ENCODE assay signal across 8 mouse cellular contexts in genomic region chr14:12208554-12208953, GRCm38 (mm10).
DNase-seq lines count a peak whose midpoint lies in the region; ATAC-seq and TF ChIP-seq lines count a peak whose summit lies in the region.
"Had no signal": no experiment of that assay in that cellular context is flagged by ENCODE, and none has a peak within 500 bp of the region (broad histone marks: within the 10 kb centered on the region; RNA-seq: fewer than 3 reads in every experiment).

No protein-coding gene starts in this region.

- no peaks in the 10 kb centered on the region for H3K9me3 ChIP-seq in E14TG2a.4 (ENCODE audit: low read length)
- H3K9me3 ChIP-seq in embryonic facial prominence, embryonic 11.5 days (replicated peaks; ENCODE audit: control insufficient read depth, low read length) = no peaks in the 10 kb centered on the region

- H3K27ac ChIP-seq in embryonic facial prominence, embryonic 11.5 days (replicated peaks; ENCODE audit: low read depth, low read length) = no peak overlapping the region
- H3K27ac ChIP-seq: limb, embryonic 12.5 days had no signal

- DNase-seq in layer of hippocampus, postnatal 10 days (ENCODE audit: low spot score in 2 of 2) = peak; percentile 39 to 50
- DNase-seq in layer of hippocampus, adult 9-10 months (ENCODE audit: low spot score) = no peak
- DNase-seq in R1 (ENCODE audit: low read depth, low spot score) = peak; percentile 67
- DNase-seq in embryonic facial prominence, embryonic 11.5 days (ENCODE audit: low spot score) = peak; percentile 48
- peak; percentile 26 for DNase-seq in right cerebral cortex, postnatal 4 days

- no peaks in the 10 kb centered on the region for H3K36me3 ChIP-seq in E14TG2a.4 (ENCODE audit: insufficient read depth, low read length)
- H3K36me3 ChIP-seq in embryonic facial prominence, embryonic 11.5 days (replicated peaks; ENCODE audit: control insufficient read depth, insufficient read depth, low read depth, low read length) = no peaks in the 10 kb centered on the region

- WGBS in embryonic facial prominence, embryonic 11.5 days = 81% methylated on average over 2 of the region's 2 CpGs

- TF ChIP-seq CTCF in E14TG2a.4 (conservative IDR thresholded peaks at IDR 0.05; ENCODE audit: low read length) = peak; percentile 60

- no peaks in the 10 kb centered on the region for H3K4me1 ChIP-seq in E14TG2a.4 (replicated peaks; ENCODE audit: low read depth, low read length)
- H3K4me1 ChIP-seq in embryonic facial prominence, embryonic 11.5 days (ENCODE audit: control insufficient read depth, insufficient read depth, low read length) = no peaks in the 10 kb centered on the region
- H3K4me1 ChIP-seq: limb, embryonic 12.5 days had no signal

- ATAC-seq in embryonic facial prominence, embryonic 11.5 days (replicated peaks; ENCODE audit: insufficient number of reproducible peaks, low FRiP score, low TSS enrichment, low read depth) = no peak
- no peak for ATAC-seq in erythroblast, adult 5-6 weeks (replicated peaks; ENCODE audit: low FRiP score, poor library complexity, severe bottlenecking)

- H3K4me2 ChIP-seq in embryonic facial prominence, embryonic 11.5 days (ENCODE audit: low read depth, low read length) = no peak overlapping the region
- H3K4me2 ChIP-seq: limb, embryonic 12.5 days had no signal

- no peak overlapping the region for H3K9ac ChIP-seq in embryonic facial prominence, embryonic 11.5 days (replicated peaks; ENCODE audit: low read length)
- H3K9ac ChIP-seq: limb, embryonic 12.5 days had no signal

- no peak overlapping the region for H3K4me3 ChIP-seq in E14TG2a.4 (replicated peaks; ENCODE audit: low read length)
- H3K4me3 ChIP-seq in embryonic facial prominence, embryonic 11.5 days (ENCODE audit: low read depth, low read length) = no peak overlapping the region
- H3K4me3 ChIP-seq: limb, embryonic 12.5 days had no signal

- H3K27me3 ChIP-seq in E14TG2a.4 (ENCODE audit: insufficient read depth, low read length) = no peaks in the 10 kb centered on the region
- H3K27me3 ChIP-seq in embryonic facial prominence, embryonic 11.5 days (ENCODE audit: control insufficient read depth, insufficient read depth, low read length) = no peaks in the 10 kb centered on the region
- H3K27me3 ChIP-seq: limb, embryonic 12.5 days had no signal
